ENCODE assay signal across 8 mouse cellular contexts in the genomic region with DNA sequence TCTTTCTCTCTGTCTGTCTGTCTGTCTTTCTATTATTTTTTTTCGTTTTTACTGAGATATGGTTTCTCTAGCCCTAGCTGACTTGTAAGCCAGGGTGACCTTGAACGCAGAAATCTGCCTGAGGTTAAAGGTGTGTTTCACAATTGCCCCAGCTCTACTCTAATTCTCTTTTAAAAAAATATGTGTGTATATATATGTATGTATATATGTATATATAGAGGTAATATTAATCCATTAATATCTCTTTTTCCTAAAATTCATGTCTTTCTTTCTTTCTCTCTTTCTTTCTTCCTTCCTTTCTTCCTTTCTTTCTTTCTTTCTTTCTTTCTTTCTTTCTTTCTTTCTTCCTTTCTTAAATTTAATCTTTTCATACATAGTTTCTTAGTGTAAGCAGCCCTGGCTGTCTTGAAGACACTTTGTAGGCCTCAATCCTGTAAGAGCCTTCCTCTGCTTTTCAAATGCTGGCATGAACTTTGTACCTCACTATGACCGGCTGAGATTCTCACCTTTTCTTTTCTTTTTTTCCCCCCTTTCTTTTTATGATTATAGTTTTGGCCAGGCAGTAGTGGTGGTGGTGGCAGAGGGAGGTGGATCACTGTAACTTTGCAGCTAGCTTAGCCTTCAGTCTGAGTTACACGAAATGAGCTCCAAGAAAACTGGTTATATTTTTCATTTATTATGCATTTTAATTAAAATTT.
A peak's percentile ranks its signal among the peaks of the same experiment; 100 is the strongest.
DNase-seq lines count a peak whose midpoint lies in the region; ATAC-seq lines count a peak whose summit lies in the region.
"Not testable (repeated sequence)": the region's sequence is repeated elsewhere in the genome, so short reads cannot be mapped to it uniquely, and the experiment has no call there.

No protein-coding gene starts in this region.

- in situ Hi-C loops in ES-E14 (cut with MboI; ENCODE audit: low sequenced_read_pairs in 2 of 2, unreplicated experiment in 2 of 2), result not testable (repeated sequence)

- H3K27ac ChIP-seq in ES-E14 (ENCODE audit: insufficient read depth, low read depth, low read length, poor library complexity, severe bottlenecking); forebrain, embryonic 12.5 days; hindbrain, embryonic 11.5 days (ENCODE audit: low read depth, low read length); kidney, embryonic 14.5 days (ENCODE audit: low read depth, low read length); liver, embryonic 12.5 days; midbrain, embryonic 11.5 days (ENCODE audit: low read depth, low read length): not testable (repeated sequence)

- H3K9me3 ChIP-seq in ES-E14 (ENCODE audit: control insufficient read depth, insufficient read depth, low read depth, low read length); forebrain, embryonic 12.5 days; hindbrain, embryonic 11.5 days (ENCODE audit: control insufficient read depth, low read length); kidney, embryonic 14.5 days (ENCODE audit: control insufficient read depth, low read length); liver, embryonic 12.5 days (replicated peaks); midbrain, embryonic 11.5 days (ENCODE audit: control insufficient read depth, low read length): not testable (repeated sequence)

- peak; percentile 15 for DNase-seq in ES-E14 (ENCODE audit: low read depth, low spot score)
- peak; percentile 0 for DNase-seq in c-Kit-negative CD71-positive TER-119-positive erythroid progenitor cells, embryonic 14.5 days (ENCODE audit: low read depth, low spot score)
- not testable (repeated sequence) for DNase-seq in hindbrain, embryonic 11.5 days (ENCODE audit: low spot score); midbrain, embryonic 11.5 days (ENCODE audit: low spot score, missing footprints)
- DNase-seq in retina, postnatal 1 day, result peak; percentile 1

- not testable (repeated sequence) for H3K9ac ChIP-seq in ES-E14 (ENCODE audit: insufficient read depth, low read depth, low read length, poor library complexity, severe bottlenecking); forebrain, embryonic 12.5 days; hindbrain, embryonic 11.5 days (ENCODE audit: low read depth, low read length); kidney, embryonic 14.5 days (ENCODE audit: low read depth, low read length); liver, embryonic 12.5 days; midbrain, embryonic 11.5 days (ENCODE audit: low read length)

- H3K4me2 ChIP-seq in forebrain, embryonic 12.5 days; hindbrain, embryonic 11.5 days (replicated peaks; ENCODE audit: low read depth, low read length); kidney, embryonic 14.5 days (replicated peaks; ENCODE audit: low read depth, low read length); liver, embryonic 12.5 days; midbrain, embryonic 11.5 days: not testable (repeated sequence)

- not testable (repeated sequence) for H3K36me3 ChIP-seq in ES-E14 (ENCODE audit: control insufficient read depth, insufficient read depth, low read length, poor library complexity, severe bottlenecking); forebrain, embryonic 12.5 days (replicated peaks); hindbrain, embryonic 11.5 days (ENCODE audit: control insufficient read depth, insufficient read depth, low read length); kidney, embryonic 14.5 days (ENCODE audit: control insufficient read depth, insufficient read depth, low read length); liver, embryonic 12.5 days; midbrain, embryonic 11.5 days (ENCODE audit: control insufficient read depth, insufficient read depth, low read length)

- not testable (repeated sequence) for H3K27me3 ChIP-seq in forebrain, embryonic 12.5 days; hindbrain, embryonic 11.5 days (ENCODE audit: control insufficient read depth, insufficient read depth, low read length); kidney, embryonic 14.5 days (ENCODE audit: control insufficient read depth, insufficient read depth, low read length); liver, embryonic 12.5 days (replicated peaks); midbrain, embryonic 11.5 days (ENCODE audit: control insufficient read depth, insufficient read depth, low read length)

- ATAC-seq in forebrain, embryonic 12.5 days (ENCODE audit: low FRiP score), result peak; percentile 59; the same call in 1 of the 2 replicates
- peak; percentile 43 for ATAC-seq in hindbrain, embryonic 11.5 days (ENCODE audit: low FRiP score)
- peak; percentile 63; the same call in 1 of the 2 replicates for ATAC-seq in kidney, embryonic 14.5 days (ENCODE audit: low FRiP score, low TSS enrichment)
- peak; percentile 22; the same call in 1 of the 2 replicates for ATAC-seq in liver, embryonic 12.5 days
- 0 out of 2 replicates have a peak, but pooled peaks have one; percentile 20 for ATAC-seq in midbrain, embryonic 11.5 days (ENCODE audit: low FRiP score)

- H3K4me3 ChIP-seq in ES-E14 (ENCODE audit: insufficient read depth in 1 of 2, low read depth in 1 of 2, low read length in 2 of 2, poor library complexity in 1 of 2, severe bottlenecking in 1 of 2); forebrain, embryonic 12.5 days (replicated peaks); hindbrain, embryonic 11.5 days (ENCODE audit: low read depth, low read length); kidney, embryonic 14.5 days (ENCODE audit: low read length); liver, embryonic 12.5 days; midbrain, embryonic 11.5 days (ENCODE audit: low read depth, low read length): not testable (repeated sequence)

- H3K4me1 ChIP-seq in ES-E14 (ENCODE audit: control insufficient read depth in 2 of 2, insufficient read depth in 2 of 2, low read length in 2 of 2, poor library complexity in 1 of 2); forebrain, embryonic 12.5 days; hindbrain, embryonic 11.5 days (replicated peaks; ENCODE audit: control insufficient read depth, insufficient read depth, low read length); kidney, embryonic 14.5 days (ENCODE audit: control insufficient read depth, insufficient read depth, low read length); liver, embryonic 12.5 days; midbrain, embryonic 11.5 days (ENCODE audit: control insufficient read depth, insufficient read depth, low read length): not testable (repeated sequence)

- 45% methylated on average over 3 of the region's 4 CpGs for WGBS in forebrain, embryonic 12.5 days
- 73% methylated on average over 2 of the region's 4 CpGs for WGBS in hindbrain, embryonic 11.5 days
- 64% methylated on average over 2 of the region's 4 CpGs for WGBS in kidney, embryonic 14.5 days
- WGBS in liver, embryonic 12.5 days (ENCODE audit: insufficient replicate concordance), result 31% methylated on average over 3 of the region's 4 CpGs
- 54% methylated on average over 2 of the region's 4 CpGs for WGBS in midbrain, embryonic 11.5 days
